Mouse (Mus musculus): Measurements from ENCODE around the gene Inpp1.
"Not testable (repeated sequence)": the region's sequence is repeated elsewhere in the genome, so short reads cannot be mapped to it uniquely, and the experiment has no call there.

Gene Inpp1

DNA sequence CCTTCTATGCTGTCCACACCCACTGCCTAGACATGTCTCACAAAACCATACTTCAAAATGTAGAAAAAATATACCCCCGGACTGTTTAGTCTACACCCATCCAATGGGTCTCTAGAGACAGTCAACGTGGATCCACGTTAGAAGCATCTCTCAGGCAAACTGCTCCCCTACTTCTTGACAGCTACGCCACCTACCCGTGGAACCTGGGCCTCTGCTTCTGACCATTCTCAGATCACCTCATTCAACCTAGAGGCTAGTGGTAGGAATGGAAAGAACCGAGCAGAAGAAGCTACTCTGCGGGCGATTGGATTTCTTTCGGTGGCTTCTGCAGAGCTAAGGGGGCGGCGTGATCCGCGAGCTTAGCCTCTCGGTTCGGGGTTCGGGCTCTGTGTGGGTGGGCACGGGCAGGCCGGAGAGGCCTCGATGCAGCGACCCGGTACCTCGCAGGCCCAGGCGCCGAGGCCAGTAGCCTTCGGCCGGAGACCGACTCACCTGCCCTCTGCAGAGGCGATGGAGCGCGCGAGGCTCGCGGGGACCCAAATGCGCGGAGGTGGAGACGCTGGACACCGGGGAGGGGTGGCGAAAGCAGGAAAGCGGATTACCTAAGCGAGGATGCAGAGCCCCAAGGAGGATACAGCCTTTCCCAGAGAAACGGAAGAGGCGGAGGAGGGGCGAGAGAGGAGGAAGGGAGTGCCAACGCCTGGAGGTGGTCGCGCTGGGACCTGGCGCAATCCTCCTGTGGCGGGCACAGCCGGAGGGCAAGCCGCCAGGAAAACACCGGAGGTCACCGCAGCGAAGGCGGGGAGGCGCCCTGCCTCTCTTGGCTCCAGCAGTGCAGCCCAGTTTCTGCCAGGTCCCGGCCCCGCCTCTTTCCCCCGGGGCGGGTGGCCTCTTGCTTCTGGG, at the start of gene Inpp1:
Gene Inpp1 (minus strand): TSS at position 779 of the 903 bp plus-strand sequence.
- DNase-seq = peak; percentile 91

DNA sequence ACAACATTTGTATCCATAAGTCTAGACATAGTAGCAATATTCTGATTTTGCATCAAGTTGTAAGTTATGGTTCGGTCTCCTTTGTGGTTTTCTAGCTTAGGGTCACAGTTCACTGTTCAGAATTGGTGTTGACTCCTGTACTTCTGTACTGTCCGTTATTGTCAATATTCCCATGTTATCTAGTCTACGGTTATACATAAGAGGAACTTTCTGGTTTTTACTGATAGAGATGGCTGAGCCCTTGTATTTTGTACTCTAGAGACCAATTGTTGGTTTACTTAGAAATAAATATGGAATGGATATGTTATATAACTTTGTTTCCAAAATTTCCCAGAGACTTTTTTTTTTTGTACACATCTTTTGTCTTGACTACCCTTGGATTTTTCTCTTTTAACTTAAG, 48.5 kb upstream of the Inpp1 start:
- no peak for DNase-seq

DNA sequence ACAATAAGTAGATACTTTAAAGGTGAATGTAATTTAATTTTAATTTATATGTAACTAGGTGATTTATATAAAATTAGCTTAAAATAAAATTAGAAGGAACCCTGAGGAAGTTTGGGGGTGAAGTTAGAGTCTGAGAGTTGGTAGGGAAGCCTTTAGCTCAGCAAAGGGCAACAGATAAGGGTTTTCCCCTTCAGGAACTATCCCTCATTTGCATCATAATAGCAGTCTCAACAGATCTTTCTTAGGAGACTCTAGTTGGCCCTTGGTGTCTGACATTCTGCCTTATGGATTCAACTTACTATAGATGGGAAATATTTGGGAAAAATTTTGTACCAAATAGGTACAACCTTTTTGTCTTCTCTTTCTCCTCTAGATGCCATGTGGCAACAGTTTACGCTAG, 46.7 kb upstream of the Inpp1 start:
- no peak for DNase-seq

DNA sequence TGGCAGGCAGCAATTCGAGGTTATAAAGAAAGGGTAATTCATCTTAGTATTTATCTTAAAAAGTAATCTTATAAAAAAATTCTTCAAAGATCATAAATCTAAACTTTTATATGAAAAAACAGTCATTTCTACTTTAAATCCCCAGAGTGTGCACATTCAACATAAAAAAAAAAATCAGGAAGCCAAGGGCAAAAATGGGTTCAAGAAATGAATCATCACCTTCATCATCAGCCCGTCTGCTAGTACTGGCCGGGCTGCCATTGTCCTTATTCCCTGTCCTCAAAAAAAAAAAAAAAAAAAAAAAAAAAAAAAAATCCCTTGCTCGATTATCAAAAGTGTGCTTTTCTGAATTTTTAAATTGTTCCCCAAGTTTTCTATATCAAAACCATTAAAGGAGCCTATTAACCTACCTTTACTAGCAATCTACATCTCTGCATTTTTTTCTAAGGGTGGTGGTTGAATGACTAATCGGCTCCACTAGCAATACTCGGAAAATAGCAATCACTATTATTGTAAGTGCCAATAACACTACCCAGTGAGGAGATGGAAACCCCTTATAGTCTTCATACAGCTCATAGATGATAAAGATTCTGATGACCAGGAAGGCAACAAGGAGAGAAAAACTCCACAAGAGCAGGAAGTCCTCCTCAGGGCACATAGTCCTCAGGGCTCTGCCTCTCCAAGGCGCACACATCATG, 38.6 kb upstream of the Inpp1 start:
- DNase-seq = no peak

DNA sequence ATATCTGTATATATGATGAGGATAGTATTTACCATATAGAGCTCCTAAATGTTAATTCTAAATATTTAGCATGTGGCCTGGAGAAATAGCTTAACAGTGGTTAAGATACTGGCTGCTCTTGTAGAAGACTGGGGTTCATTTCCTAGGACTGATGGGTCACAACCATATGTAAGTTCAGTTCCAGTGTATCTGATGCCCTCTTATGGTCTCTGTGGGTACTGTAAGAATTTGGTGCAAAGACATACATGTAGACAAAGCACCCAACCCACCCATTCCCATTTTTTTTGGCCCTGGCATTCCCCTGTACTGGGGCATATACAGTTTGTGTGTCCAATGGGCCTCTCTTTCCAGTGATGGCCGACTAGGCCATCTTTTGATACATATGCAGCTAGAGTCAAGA, 36.5 kb upstream of the Inpp1 start:
- DNase-seq = not testable (repeated sequence)

DNA sequence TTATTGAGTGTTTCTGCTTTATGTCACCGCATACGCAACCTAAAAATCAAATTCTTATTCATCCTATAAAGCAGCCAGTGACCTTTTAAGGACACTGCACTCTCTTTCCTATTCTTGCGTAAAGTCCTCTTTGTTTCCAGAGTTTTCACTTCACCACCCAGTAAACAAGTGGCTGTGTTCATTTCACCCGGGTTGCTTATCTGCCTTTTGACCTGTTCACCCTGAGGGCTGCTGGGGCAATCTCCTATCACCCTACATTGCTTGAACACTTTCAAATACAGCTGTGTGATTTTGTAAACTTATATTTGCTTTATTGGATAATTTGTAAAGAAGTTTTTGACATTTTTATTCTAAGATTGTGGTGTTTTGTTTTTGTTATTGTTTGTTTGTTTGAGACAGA, 31.9 kb upstream of the Inpp1 start:
- no peak for DNase-seq

DNA sequence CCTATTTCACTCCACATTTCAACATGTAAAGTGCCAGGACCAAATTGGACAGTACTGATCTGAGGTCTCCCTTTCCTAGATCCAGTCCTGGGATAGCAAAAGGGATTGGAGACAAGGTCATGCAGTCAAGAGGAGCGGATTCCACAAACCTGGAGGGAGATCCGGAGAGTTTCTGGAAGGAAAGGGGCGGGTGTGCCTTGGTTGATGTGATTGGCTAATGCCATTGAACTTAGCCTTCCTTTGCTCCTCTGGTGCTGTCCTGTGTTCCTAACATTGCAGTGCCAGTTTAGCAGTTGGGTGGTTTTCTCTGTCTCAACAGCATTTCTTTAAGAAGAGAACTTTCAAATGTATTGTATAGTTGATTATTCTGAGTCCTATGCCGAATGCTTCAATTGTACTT, 29.1 kb upstream of the Inpp1 start:
- no peak for DNase-seq

DNA sequence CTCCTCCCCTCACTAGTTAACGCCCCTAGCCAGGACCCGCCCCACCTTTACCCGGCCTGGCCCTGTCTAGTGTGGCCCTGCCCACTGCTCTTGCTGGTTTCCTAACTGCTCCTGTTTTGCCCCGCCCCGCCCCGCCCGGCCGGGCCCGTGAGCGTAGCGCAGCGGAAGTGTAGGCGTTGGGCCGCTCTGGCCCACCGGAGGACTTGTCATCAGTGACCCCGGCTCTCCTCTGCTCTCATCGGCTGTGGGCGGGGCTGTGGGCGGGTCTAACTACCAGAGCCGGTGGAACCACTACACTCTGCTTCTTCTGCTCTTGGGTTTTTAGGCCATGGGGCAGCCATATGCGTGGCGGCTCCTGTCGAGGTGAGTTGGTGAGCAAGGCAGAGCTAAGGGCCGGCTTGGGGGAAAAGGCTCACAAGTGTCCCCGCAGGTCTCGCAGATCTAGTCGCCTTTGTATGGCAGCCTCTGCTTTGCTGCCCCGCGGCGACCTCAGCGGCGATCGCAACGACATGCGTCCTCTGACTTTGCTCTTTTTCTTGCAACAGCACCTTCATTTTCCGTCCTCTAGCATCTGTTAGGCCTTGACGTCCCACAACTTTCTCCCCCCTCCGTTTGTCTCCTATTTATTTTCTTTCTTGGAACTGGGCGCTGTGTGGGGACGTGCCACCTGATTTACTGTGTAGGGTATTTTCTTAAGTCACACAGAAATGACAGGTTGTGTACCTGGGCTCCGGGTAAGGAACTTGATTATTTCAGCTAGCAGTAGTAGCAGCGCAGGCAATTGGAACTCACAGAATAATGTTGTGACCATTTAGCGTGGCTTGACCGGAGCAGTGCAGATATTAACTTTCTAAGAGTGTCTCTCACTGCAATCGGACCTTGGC, 27.5 kb upstream of the Inpp1 start, which contains the start of gene Hibch:
Gene Hibch (plus strand): TSS at position 148 of the 884 bp plus-strand sequence.
- peak; percentile 100 for DNase-seq

DNA sequence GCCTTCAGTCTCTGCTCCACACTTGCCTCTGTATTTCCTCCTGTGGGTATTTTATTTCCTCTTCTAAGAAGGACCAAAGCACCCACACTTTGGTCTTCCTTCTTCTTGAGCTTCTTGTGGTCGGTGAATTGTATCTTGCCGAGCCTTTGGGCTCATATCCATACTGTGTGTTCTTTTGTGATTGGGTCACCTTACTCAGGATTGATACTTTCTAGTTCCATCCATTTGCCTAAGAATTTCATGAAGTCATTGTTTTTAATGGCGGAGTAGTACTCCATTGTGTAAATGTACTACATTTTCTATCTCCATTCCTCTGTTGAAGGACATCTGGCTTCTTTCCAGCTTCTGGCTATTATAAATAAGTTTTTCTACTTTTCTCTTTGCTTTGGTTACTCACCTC, 26.9 kb upstream of the Inpp1 start:
- no peak for DNase-seq

DNA sequence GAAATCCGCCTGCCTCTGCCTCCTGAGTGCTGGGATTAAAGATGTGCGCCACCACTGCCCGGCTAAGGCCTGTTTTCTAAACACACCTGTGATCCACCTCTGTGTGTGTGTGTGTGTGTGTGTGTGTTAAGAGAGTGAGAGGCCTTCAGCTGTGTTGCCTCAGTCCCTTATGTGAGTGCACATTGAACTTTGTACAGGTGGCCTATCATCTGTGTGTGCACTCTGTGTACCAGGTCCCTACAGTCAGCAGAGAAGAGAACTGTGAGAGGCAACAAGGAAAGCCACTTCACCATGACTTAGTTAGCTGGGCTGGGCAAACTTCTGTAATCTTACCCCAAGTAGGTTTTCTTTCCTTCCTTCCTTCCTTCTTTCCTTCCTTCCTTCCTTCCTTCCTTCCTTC, 21.6 kb upstream of the Inpp1 start:
- no peak for DNase-seq

DNA sequence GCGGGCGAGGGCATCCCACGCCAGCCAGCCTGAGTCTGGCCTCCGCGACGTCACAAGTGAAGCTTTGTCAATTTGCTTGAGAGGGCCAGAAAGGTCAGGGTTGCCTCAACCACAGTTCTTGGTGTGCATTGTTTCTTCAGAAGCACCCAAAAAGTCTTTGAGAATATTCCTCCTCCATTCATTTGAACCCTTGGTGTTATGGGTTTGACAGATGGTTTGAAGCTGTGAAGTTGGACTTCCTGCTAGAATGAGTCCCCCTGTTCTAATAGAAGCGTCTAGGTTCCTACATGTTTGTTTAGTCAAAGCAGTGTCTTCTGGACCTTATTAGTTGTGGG, 292 bp upstream of the Inpp1 start:
- DNase-seq = no peak

DNA sequence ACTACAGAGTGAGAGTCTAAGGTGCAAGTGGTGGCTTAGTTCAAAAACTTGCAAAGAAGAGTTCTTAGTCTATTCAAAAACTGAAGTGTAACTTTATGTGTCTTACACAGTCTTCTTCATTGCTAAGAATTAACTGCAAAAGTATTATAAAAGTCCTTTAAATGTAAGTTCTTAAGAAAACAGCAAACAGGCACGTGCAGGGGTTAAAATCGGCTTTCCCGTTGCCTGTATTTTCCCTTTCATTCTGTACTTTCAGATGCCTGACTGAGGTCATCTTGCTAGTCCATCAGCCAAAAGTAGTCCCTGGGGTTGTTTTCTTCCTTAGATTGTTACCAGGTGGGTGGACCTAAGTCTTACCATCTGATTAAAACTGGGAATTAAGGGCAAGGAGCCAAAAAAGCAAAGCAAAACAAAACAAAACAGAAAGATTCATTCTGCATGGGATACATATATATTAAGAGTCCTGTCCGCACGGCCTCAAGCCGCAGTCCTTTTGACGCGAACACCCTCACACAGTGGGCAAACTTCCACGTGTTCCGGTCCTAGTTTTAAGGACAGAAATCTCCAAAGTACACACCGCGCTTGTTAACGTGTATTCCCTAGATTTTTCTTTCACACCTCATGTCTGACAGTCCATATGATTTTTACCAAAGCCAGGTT, 1.1 kb downstream of the Inpp1 start:
- peak; percentile 46 for DNase-seq

DNA sequence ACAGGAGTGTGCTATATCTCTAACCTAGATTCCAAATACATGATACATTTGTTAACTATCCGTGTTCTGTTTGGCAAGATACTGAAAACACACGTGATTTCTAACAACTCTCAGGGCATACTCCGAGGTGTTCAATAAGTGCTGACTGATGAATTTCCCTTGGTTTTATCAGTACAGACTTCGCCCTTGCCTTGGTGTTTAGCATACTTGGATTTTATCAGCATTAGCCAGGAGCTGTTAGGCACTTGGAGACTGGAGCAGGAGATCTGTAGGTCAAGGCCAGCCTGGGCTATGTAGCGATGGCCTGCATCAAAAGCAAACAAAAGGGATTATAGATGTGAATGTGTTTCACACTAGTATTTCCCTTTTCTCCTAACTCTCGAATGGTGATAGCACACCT, 9.0 kb downstream of the Inpp1 start:
- DNase-seq = no peak

DNA sequence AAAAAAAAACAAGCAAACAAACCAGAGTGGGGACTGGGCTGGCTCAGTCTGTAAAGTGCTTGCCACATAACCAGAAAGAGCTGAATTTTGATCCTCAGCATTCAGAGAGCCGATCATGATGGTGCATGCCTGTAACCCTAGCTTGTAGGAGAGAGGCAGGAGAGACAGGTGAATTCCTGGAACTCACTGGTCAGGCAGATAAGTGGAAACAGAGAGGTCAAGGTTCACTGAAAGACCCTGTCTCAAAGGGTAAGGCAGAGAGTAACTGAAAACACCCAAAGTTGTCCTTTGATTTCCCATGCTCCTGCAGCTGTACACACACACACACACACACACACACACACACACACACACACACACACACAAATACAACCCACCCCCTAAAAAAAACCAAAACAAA, 12.4 kb downstream of the Inpp1 start:
- DNase-seq = no peak

DNA sequence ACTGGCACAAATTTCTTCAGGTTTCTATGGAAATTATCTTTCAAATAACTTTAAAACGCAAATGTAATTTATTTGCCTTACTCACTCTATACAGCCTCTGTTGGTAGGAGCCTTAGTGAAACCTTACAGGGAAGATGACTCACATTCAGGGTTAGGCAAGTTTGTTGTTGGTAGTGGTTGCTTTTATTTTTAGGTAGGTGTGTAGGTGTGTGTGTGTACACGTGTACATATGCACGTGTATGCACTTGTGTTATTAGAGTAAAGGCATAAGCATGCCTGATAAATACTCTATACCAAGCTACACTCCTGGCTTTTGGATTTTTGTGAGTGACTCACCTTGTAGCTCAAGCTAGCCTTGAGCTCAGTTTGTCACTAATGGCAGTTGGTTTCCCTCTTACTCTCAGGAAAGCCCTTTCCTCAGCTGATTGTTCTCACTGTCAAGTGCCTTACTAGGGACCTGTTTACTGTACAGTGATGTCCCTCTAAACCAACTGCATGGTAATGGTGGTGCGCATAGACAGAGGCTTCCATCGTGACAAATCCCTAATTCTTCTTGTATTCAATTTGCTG, 15.0 kb downstream of the Inpp1 start:
- DNase-seq = no peak

DNA sequence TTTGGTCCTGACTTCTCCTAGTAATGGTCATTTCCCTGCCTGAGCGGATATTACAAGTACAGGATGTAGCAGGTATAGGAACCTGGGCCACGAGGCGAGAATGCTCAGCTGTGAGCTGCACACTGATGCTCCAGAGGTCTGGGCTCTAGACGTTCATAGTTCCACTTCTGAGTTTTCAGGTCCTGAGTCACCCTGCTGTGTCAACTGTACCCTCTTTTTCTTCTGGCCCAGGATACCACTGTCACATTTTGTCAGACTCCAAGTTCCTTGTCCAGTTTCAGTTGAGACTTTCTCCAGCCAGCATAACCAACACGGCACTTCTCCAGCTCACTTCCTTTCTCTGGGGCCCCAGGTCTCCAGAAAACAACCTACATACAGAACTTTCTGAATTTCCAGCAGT, 15.8 kb downstream of the Inpp1 start:
- no peak for DNase-seq

DNA sequence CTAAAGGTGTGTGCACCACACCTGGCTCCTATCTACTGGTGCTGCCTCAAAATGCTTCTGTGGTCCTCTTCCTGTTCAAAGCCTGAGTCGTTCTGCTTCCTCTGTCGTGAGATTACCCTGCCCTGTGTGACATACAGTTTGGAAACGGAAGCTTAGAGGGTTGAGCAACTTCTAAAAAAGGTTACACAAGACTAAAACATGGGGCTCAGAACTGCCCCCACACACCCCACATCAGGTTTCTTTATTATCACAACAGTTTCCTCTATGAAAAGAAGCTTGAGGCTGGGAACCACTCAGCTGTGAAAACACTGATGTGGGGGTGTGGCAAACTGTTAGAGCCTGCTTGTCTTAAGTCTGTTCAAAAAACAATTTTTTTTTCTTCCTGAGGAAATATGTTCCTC, 17.1 kb downstream of the Inpp1 start:
- no peak for DNase-seq

DNA sequence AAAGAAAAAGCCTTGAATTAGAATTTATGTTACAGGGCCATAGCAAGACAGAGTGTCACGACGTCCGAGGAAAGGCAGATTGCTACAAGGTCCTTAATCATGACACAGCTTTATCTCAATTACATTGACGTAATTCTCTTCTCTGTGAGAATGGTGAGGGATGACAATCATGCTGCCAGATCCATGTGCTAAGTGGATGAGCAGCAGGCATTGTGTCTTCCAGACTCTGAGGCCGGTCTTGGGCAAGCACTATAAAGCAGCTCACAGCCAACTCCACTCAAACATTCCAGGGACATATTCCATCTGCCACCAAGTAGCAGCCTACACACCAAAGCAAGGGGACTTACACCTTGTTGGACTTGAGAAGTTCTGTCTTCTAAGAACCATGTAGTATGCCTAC, 17.7 kb downstream of the Inpp1 start:
- DNase-seq = no peak

DNA sequence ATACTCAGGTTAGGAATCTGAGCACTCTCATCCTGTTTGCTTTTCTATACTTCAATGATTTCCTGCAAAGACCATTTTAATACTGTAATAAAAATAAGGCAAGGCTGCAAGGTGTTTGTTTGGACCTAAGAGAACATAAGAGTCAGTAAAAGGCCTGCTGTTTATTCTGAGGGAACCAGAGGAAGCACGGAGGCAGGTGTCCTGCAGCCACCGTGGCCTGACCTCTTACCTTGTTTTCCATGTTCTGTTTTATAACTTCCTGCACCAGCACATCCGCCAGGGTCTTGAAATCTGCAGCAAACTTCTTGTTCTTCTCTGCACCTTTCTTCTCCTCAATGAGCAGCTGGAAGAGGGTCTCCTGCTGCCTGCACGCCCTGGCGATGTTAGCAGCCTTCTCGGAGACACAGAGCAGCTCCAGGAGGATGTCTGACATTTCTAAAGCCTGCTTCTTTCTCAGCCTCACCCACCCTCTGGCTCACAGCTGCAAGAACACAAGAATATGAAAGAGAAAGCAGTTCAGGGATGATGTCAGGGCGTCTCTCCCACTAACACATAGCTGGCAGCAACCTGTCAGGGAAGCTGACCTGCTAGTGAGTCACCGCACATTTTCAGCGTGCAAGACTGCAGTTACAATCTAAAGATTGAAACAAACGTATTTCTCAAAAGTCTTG, 18.3 kb downstream of the Inpp1 start:
- no peak for DNase-seq

DNA sequence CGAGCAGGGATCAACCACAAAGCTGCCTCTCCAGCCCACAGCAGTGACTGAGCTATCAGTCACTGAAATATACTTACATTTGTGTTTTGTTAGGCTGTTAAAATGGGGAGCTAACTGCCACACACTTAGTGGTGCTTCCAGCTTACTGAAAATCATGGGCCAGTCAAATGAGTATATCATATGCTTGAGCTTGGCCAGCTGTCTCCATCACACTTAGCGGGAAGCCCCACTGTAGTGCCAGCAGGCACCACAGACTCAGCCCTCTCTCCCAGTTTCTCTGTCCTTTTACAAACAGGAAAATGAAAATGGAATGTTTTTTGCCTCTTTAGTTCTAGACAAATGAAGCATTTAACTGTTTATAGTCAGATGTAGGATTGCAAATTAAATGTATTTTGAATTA, 21.6 kb downstream of the Inpp1 start:
- no peak for DNase-seq

DNA sequence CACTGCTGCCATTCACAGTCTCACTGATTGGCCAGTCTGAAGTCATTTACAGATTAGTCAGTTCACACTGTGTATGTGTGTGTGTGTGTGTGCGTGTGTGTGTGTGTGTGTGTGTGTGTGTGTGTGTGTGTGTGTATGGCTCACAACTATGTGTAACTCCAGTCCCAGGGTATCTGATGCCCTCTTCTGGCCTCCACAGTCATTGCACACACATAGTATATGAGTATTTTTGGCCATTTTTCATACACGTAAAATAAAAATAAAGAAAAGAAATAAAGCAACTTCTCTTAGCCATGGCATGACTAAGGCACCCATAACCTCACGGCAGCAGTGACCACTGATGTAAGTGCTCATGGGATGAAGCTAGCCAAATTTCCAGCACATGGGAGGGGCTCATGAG, 23.8 kb downstream of the Inpp1 start:
- DNase-seq = no peak

DNA sequence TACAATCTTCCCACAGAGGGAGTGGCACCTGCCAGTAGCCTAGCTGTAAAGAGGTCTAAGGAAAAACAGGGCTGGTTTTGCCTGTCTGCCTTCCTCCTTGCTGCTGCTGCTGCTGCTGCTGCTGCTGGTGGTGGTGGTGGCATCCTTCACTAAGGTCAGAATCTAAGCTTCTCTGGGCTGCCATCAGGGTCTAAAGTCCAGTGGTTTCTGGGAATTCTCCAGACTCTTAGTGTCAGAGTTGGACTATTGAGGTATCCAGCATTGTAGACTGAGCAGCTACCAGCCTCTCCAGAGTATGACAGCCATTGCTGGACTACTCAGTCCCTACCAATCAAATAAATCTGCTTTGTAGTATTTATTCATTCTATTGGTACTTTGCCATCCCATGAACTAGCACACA, 24.8 kb downstream of the Inpp1 start:
- no peak for DNase-seq
